Mouse (Mus musculus): ENCODE results near the gene Kcnj14.

DNA sequence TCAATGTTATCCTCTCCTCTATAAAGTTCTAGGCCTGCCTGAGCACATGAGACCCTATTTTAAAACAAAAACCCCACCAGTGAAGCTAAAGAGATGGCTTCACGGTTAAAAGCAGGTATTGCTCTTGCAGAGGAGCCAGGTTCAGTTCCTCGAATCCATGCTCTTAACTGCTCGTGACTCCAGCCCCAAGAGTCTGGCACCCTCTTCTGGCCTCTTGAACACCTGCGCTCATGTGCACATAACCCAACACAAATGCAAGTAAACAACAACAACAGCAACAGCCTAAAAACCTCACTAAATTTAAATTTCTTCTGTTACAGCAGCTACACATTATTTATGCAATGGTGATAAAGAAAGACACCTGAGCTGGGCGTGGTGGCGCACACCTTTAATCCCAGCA, 57.1 kb downstream of the Kcnj14 start:
- TF ChIP-seq CTCF (IDR thresholded peaks at IDR 0.05; ENCODE audit: borderline replicate concordance, control insufficient read depth, extremely low read depth, insufficient read depth, low read length, poor library complexity) (no peak), POLR2A (IDR thresholded peaks at IDR 0.05; ENCODE audit: control insufficient read depth, extremely low read depth, insufficient read depth, low read length, poor library complexity) (no peak)

All from thymus, adult 2 months (tissue).